Mouse (Mus musculus): ENCODE data around the gene 2610042L04Rik. TPM values are rescaled to one million over a fixed set of nuclear protein-coding genes. Genes with fewer than 3 reads are reported as not detected.
"Not testable (repeated sequence)": the region's sequence is repeated elsewhere in the genome, so short reads cannot be mapped to it uniquely, and the experiment has no call there.

The 2610042L04Rik gene
- polyA plus RNA-seq (2012; rRNA removed) = not detected in 2 replicates

- not testable (repeated sequence) for H3K27ac ChIP-seq (ENCODE audit: insufficient read depth, low read length); DNase-seq (ENCODE audit: low read depth in 1 of 2, low spot score in 2 of 2); H3K27me3 ChIP-seq (ENCODE audit: control insufficient read depth, insufficient read depth, low read length); H3K4me1 ChIP-seq (ENCODE audit: control insufficient read depth, insufficient read depth, insufficient read length); H3K36me3 ChIP-seq (ENCODE audit: control insufficient read depth, insufficient read depth, low read length); H3K4me3 ChIP-seq (ENCODE audit: extremely low read depth, insufficient read depth, insufficient read length)
- 4% methylated on average over 28 of the region's 48 CpGs for WGBS
These were observed at the start of gene 2610042L04Rik for GRCm38 (mm10) chr14:4334476-4335080. TSS of gene 2610042L04Rik (plus strand) at chr14:4334763.

DNA sequence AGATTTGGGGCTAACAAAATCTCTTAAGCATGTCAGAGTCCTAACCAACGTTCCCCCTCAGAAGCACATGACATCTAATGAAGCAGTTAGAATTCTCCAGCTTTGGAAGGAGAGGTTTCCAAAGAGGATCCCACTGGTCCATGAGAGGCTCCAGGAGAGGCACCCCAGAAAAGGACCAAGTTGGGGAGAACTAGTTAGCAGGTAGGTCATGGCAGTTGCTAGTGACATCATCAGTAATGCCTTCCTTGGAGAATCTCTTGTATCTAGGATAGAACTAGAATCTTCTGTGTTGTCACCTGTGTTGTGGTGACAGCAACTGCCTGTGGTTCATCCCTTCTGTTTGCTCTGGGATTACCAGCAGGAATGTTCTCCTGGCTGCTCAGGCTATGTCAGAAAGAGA lies 17.6 kb upstream of the 2610042L04Rik start, which contains the start of gene Gm3149:
Gm3149 (plus strand) TSS at position 301 of the 400 bp plus-strand sequence.
- no CpG with 5 or more reads among the region's 1 CpGs for WGBS
- H3K4me3 ChIP-seq (ENCODE audit: extremely low read depth, insufficient read depth, insufficient read length); H3K27me3 ChIP-seq (ENCODE audit: control insufficient read depth, insufficient read depth, low read length); DNase-seq (ENCODE audit: low read depth in 1 of 2, low spot score in 2 of 2); H3K4me1 ChIP-seq (ENCODE audit: control insufficient read depth, insufficient read depth, insufficient read length); H3K27ac ChIP-seq (ENCODE audit: insufficient read depth, low read length); H3K36me3 ChIP-seq (ENCODE audit: control insufficient read depth, insufficient read depth, low read length): not testable (repeated sequence)

GRCm38 (mm10) chr14:4335506-4335905 lies 943 bp downstream of the 2610042L04Rik start:
- not testable (repeated sequence) for H3K27ac ChIP-seq (ENCODE audit: insufficient read depth, low read length); H3K4me1 ChIP-seq (ENCODE audit: control insufficient read depth, insufficient read depth, insufficient read length); DNase-seq (ENCODE audit: low read depth in 1 of 2, low spot score in 2 of 2); H3K36me3 ChIP-seq (ENCODE audit: control insufficient read depth, insufficient read depth, low read length); H3K27me3 ChIP-seq (ENCODE audit: control insufficient read depth, insufficient read depth, low read length); H3K4me3 ChIP-seq (ENCODE audit: extremely low read depth, insufficient read depth, insufficient read length)
- 15% methylated on average over 8 of the region's 8 CpGs for WGBS

DNA sequence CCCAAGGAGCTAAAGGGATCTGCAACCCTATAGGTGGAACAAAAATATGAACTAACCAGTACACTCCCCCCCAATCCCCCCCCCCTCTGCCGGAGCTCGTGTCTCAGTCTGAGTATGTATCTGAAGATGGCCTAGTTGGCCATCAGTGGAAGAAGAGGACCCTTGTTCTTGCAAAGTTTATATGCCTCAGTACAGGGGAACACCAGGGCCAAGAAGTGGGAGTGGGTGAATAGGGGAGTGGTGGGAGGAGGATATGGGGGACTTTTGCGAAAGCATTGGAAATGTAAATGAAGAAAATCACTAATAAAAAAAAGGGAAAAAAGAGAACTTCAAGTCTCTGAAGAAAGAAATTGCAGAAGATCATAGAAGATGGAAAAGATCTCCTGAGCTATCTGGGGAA lies 34.4 kb downstream of the 2610042L04Rik start:
- 83% methylated on average over 3 of the region's 3 CpGs for WGBS
- H3K27ac ChIP-seq (ENCODE audit: insufficient read depth, low read length); H3K36me3 ChIP-seq (ENCODE audit: control insufficient read depth, insufficient read depth, low read length); DNase-seq (ENCODE audit: low read depth in 1 of 2, low spot score in 2 of 2); H3K4me3 ChIP-seq (ENCODE audit: extremely low read depth, insufficient read depth, insufficient read length); H3K27me3 ChIP-seq (ENCODE audit: control insufficient read depth, insufficient read depth, low read length); H3K4me1 ChIP-seq (ENCODE audit: control insufficient read depth, insufficient read depth, insufficient read length): not testable (repeated sequence)

DNA sequence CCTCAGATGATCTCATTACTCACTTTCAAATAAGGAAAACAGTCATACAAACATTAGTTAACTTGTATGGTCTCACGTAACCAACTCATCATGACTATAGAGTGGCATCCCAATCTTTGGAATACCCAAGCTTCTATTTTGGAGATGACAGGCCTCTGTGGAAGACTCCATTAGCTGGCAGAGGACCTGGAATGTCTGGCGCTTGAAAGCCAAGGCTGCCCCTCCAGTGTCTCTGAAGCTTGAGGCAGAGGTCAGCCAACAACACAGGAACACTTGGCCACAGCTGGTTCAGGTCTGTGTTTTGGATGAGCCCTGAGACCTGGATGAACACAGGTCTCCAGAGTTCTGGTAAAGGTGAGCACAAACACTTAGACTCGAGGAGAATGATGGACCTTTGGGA lies 35.1 kb downstream of the 2610042L04Rik start:
- H3K36me3 ChIP-seq (ENCODE audit: control insufficient read depth, insufficient read depth, low read length); H3K4me3 ChIP-seq (ENCODE audit: extremely low read depth, insufficient read depth, insufficient read length); H3K27me3 ChIP-seq (ENCODE audit: control insufficient read depth, insufficient read depth, low read length); DNase-seq (ENCODE audit: low read depth in 1 of 2, low spot score in 2 of 2); H3K27ac ChIP-seq (ENCODE audit: insufficient read depth, low read length); H3K4me1 ChIP-seq (ENCODE audit: control insufficient read depth, insufficient read depth, insufficient read length): not testable (repeated sequence)
- 80% methylated on average over 3 of the region's 3 CpGs for WGBS

GRCm38 (mm10) chr14:4377871-4378270 lies 43.3 kb downstream of the 2610042L04Rik start:
- not testable (repeated sequence) for H3K4me1 ChIP-seq (ENCODE audit: control insufficient read depth, insufficient read depth, insufficient read length); DNase-seq (ENCODE audit: low read depth in 1 of 2, low spot score in 2 of 2); H3K4me3 ChIP-seq (ENCODE audit: extremely low read depth, insufficient read depth, insufficient read length)

DNA sequence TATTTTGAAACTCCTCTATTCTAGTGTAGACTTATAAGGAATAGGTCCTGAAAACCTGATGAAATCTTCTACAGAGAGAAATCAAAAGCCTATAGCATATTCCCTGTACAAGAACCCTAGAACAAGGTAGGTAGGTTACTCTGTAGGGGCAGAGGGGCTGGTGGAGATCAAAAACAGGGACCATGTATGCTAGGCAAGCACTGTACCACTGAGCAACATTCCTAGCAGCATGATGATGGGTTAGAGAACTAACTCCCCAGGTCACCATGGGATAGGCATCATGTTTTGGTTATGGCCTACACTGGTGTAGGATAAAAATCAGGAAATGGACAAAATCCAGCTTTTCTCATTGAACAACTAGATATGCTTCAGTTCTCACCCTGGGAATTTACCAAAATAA lies 51.0 kb downstream of the 2610042L04Rik start:
- DNase-seq (ENCODE audit: low read depth in 1 of 2, low spot score in 2 of 2); H3K4me1 ChIP-seq (ENCODE audit: control insufficient read depth, insufficient read depth, insufficient read length); H3K27ac ChIP-seq (ENCODE audit: insufficient read depth, low read length); H3K27me3 ChIP-seq (ENCODE audit: control insufficient read depth, insufficient read depth, low read length); H3K36me3 ChIP-seq (ENCODE audit: control insufficient read depth, insufficient read depth, low read length); H3K4me3 ChIP-seq (ENCODE audit: extremely low read depth, insufficient read depth, insufficient read length): not testable (repeated sequence)

More at GRCm38 (mm10) chr14:4377871-4378270, 43.3 kb downstream of the 2610042L04Rik start:
- not testable (repeated sequence) for H3K27me3 ChIP-seq (ENCODE audit: control insufficient read depth, insufficient read depth, low read length); H3K36me3 ChIP-seq (ENCODE audit: control insufficient read depth, insufficient read depth, low read length); H3K27ac ChIP-seq (ENCODE audit: insufficient read depth, low read length)

- not testable (repeated sequence) for DNase-seq (ENCODE audit: low read depth in 1 of 2, low spot score in 2 of 2); H3K4me3 ChIP-seq (ENCODE audit: extremely low read depth, insufficient read depth, insufficient read length); H3K27me3 ChIP-seq (ENCODE audit: control insufficient read depth, insufficient read depth, low read length); H3K36me3 ChIP-seq (ENCODE audit: control insufficient read depth, insufficient read depth, low read length); H3K4me1 ChIP-seq (ENCODE audit: control insufficient read depth, insufficient read depth, insufficient read length); H3K27ac ChIP-seq (ENCODE audit: insufficient read depth, low read length)
- WGBS = 97% methylated on average over 4 of the region's 6 CpGs
These were observed 58.4 kb downstream of the 2610042L04Rik start for GRCm38 (mm10) chr14:4392841-4393530.

GRCm38 (mm10) chr14:4397226-4397625 lies 62.7 kb downstream of the 2610042L04Rik start, which contains the start of gene Gm3159:
TSS of gene Gm3159 (plus strand) at chr14:4397526.
- 70% methylated on average over 3 of the region's 3 CpGs for WGBS

DNA sequence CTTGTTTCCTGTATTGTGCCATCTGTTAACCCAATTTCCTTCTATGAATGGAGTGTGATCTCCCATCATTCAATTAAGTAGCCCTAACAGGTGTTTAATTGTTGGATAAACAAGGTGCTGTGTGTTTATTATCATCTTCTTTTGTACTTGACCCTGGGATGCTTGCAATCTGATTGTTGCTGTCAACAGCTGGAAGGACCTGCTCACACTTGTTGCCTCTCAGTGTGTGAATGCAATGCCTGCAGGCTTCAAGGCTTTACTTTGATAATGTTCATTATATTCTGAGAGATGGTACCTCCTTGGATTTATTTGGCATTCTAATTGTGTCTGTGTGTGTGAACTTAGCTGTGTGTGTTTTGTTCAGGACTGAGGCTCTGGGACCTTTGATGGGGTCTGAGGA lies 64.1 kb downstream of the 2610042L04Rik start:
- not testable (repeated sequence) for H3K36me3 ChIP-seq (ENCODE audit: control insufficient read depth, insufficient read depth, low read length); H3K27ac ChIP-seq (ENCODE audit: insufficient read depth, low read length); H3K4me1 ChIP-seq (ENCODE audit: control insufficient read depth, insufficient read depth, insufficient read length); DNase-seq (ENCODE audit: low read depth in 1 of 2, low spot score in 2 of 2); H3K27me3 ChIP-seq (ENCODE audit: control insufficient read depth, insufficient read depth, low read length); H3K4me3 ChIP-seq (ENCODE audit: extremely low read depth, insufficient read depth, insufficient read length)

More at GRCm38 (mm10) chr14:4397226-4397625, 62.7 kb downstream of the 2610042L04Rik start, which contains the start of gene Gm3159:
- H3K27ac ChIP-seq (ENCODE audit: insufficient read depth, low read length); H3K4me1 ChIP-seq (ENCODE audit: control insufficient read depth, insufficient read depth, insufficient read length); H3K4me3 ChIP-seq (ENCODE audit: extremely low read depth, insufficient read depth, insufficient read length); H3K27me3 ChIP-seq (ENCODE audit: control insufficient read depth, insufficient read depth, low read length); H3K36me3 ChIP-seq (ENCODE audit: control insufficient read depth, insufficient read depth, low read length); DNase-seq (ENCODE audit: low read depth in 1 of 2, low spot score in 2 of 2): not testable (repeated sequence)
